Mouse (Mus musculus) forebrain, embryonic 12.5 days (tissue): ENCODE results near the gene Bcr. TPM values are rescaled to one million over a fixed set of nuclear protein-coding genes. Genes with fewer than 3 reads are reported as not detected.

Source experiments
- ATAC-seq: fragments of 200-750 bp; cut with Nextera tagmentation; 2 replicates; pipeline ENCODE4 v1.8.0; 2017; ENCODE audit warnings: moderate TSS enrichment; ENCODE audit not compliant: low FRiP score
- H3K27ac ChIP-seq: fragments of 300-500 bp; sonication (generic); 2 replicates; pipeline ENCODE4 v1.5.1; 2016; ENCODE audit warnings: mild to moderate bottlenecking
- H3K27me3 ChIP-seq: fragments of 300-500 bp; sonication (generic); 2 replicates; pipeline ENCODE4 v1.6.1; 2016; ENCODE audit warnings: mild to moderate bottlenecking
- H3K36me3 ChIP-seq: fragments of 300-500 bp; sonication (generic); replicated peaks from 2 replicates; pipeline ENCODE4 v1.6.1; 2016; ENCODE audit warnings: mild to moderate bottlenecking
- H3K4me1 ChIP-seq: fragments of 300-500 bp; sonication (generic); 2 replicates; pipeline ENCODE4 v1.6.1; 2016
- H3K4me2 ChIP-seq: fragments of 300-500 bp; sonication (generic); 2 replicates; pipeline ENCODE4 v1.6.1; 2016; ENCODE audit warnings: mild to moderate bottlenecking, moderate library complexity
- H3K4me3 ChIP-seq: fragments of 300-500 bp; sonication (generic); replicated peaks from 2 replicates; pipeline ENCODE4 v1.5.1; 2016; ENCODE audit warnings: mild to moderate bottlenecking
- H3K9ac ChIP-seq: fragments of 300-500 bp; sonication (generic); 2 replicates; pipeline ENCODE4 v1.6.1; 2016; ENCODE audit warnings: mild to moderate bottlenecking
- H3K9me3 ChIP-seq: fragments of 300-500 bp; sonication (generic); 2 replicates; pipeline ENCODE4 v1.6.1; 2016
- WGBS: fragments of 180-500 bp; shearing (Covaris S2); methylation state at CpG from one replicate; pipeline ENCODE4 v1.1.7; 2016; 5-methylcytosine and 5-hydroxymethylcytosine counted together
- polyA plus RNA-seq: library from polyadenylated mRNA; unstranded; fragments of >200 nt; fragmentation: Nextera tagmentation; extraction: Ambion mirVana; gene quantifications from 2 replicates; pipeline ENCODE4 v1.2.1, GENCODE M21; 2016

Gene Bcr
- polyA plus RNA-seq, 1 experiment from 2014 or later, result 11.5 TPM

DNA sequence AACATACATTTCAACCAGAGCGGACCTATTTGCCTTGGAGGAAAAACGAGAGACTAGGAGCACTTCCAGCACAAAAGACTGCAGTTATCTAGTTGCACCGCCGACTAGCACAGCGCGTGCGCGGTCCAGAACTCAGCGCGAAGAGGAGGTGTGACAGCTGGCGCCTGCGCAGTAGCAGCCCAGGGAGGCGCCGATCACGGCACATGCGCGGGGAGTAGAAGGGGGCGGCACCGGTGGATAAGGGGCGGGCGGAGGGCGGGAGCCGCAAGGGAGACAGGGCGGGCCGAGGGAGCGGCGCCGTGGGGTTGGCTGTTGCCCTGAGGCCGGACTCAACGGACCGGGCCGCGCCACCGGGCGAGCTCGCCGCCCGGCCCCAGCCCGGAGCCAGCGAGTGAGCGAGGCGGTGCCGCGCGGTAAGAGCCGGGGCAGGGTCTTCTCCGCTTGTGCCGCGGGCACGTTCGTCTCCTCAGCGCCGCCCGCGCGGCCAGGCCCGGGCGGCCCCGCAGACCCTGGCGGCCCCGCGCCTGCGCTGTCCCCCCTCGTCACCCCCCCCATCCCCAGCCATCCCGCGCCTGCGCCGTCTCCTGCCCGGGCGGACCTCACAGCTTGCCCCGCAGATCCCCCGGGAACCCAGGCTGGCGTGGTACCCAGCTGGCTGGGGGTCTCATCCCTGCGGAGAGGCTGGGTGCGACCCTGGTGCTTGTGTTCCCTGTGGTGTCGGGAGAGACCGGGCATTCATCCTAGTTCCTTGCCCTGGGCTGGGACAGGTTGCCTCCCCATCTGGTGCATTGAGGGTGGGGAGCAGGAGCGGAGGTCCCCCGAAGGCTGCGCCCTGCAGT is 151.6 kb downstream of the Bcr start, which contains the start of gene Specc1l:
Specc1l (plus strand) TSS at position 267 of the 839 bp plus-strand sequence.
- peak within 1 kb of the TSS; percentile 99 for H3K27ac ChIP-seq
- no peaks in the 10 kb centered on the region for H3K9me3 ChIP-seq
- H3K4me2 ChIP-seq, result peak within 1 kb of the TSS; percentile 64
- WGBS, result under 1% methylated on average over 69 of the region's 80 CpGs
- H3K36me3 ChIP-seq, result no peaks in the 10 kb centered on the region; the same call in 1 of the 2 replicates
- H3K9ac ChIP-seq, result peak within 1 kb of the TSS; percentile 86
- peak; percentile 98 for ATAC-seq
- no peaks in the 10 kb centered on the region for H3K27me3 ChIP-seq
- peaks cover 15% of the 10 kb centered on the region for H3K4me1 ChIP-seq
- peak within 1 kb of the TSS; percentile 73 for H3K4me3 ChIP-seq

- H3K4me1 ChIP-seq, result peaks cover 15% of the 10 kb centered on the region
- H3K9ac ChIP-seq, result peak overlapping the region; percentile 86
- peak overlapping the region; percentile 99; the same call in 1 of the 2 replicates for H3K27ac ChIP-seq
- no peaks in the 10 kb centered on the region for H3K27me3 ChIP-seq
- 46% methylated on average over 7 of the region's 7 CpGs for WGBS
- H3K36me3 ChIP-seq, result no peaks in the 10 kb centered on the region; the same call in 1 of the 2 replicates
- peak overlapping the region; percentile 64 for H3K4me2 ChIP-seq
- peak overlapping the region; percentile 73 for H3K4me3 ChIP-seq
- H3K9me3 ChIP-seq, result no peaks in the 10 kb centered on the region
- ATAC-seq, result no peak
Measured at GRCm38 (mm10) chr10:75212981-75213380, 152.6 kb downstream of the Bcr start.

DNA sequence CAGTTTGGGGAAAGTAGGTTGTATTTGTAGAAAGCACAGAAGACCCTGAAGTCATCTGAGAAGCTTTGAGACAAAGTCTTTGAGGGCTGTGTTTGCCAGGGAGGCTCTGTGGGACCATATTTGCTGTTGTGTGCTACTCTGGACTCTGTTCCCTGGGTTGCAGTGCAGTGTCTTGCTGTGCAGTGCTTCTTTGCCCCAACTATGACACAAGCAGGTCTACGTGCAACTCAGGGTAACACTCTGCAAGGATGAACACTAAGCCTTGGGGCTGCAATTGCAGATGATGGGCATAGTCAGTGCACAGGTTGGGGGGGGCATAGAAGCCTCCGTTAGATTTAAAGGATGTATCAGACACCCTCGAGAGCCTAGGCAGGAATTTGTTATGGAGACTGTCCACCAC is 160.3 kb downstream of the Bcr start:
- H3K4me2 ChIP-seq, result no peak overlapping the region
- H3K9me3 ChIP-seq, result no peaks in the 10 kb centered on the region
- H3K27me3 ChIP-seq, result no peaks in the 10 kb centered on the region
- no peaks in the 10 kb centered on the region for H3K36me3 ChIP-seq
- H3K4me3 ChIP-seq, result no peak overlapping the region
- H3K27ac ChIP-seq, result no peak overlapping the region
- WGBS, result 91% methylated on average over 3 of the region's 3 CpGs
- H3K4me1 ChIP-seq, result 0 out of 2 replicates have a peak, but pooled peaks cover 2% of the 10 kb centered on the region
- H3K9ac ChIP-seq, result no peak overlapping the region
- no peak for ATAC-seq

DNA sequence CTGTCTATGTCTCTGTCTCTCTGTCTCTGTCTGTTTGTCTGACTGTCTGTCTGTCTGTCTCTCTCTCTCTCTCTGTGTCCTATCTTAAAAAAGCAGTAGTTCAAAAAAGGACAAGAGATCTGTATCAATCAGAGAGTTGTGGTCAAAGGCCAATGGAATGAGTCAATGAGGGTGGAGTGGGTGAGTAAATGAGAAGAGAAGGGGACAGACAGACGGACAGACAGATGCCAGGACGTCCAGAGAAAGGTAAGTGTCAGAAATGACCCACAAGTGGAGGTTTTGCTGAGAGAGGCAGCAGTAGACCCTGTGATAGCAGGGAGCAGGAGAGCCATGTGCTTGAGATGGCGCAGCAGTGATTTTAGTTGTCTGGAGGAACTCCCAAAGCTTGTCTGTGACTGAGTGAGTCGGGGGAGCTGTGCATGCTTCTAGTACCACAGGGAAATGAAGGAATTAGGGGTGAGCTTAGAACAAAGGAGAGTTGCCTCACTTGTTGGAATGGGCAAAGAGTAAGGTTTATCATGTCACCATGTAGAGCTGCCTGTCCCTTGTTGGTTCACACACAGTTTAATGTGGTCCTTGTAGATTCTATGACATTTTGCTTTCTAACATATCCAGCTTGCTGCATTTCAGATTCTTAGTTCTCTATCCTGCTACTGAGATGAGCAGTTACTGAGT is 161.7 kb downstream of the Bcr start:
- no peak overlapping the region for H3K4me3 ChIP-seq
- H3K27ac ChIP-seq, result no peak overlapping the region
- no peak for ATAC-seq
- 71% methylated on average over 4 of the region's 4 CpGs for WGBS
- H3K9ac ChIP-seq, result no peak overlapping the region
- H3K36me3 ChIP-seq, result no peaks in the 10 kb centered on the region
- no peaks in the 10 kb centered on the region for H3K9me3 ChIP-seq
- no peaks in the 10 kb centered on the region for H3K27me3 ChIP-seq
- 0 out of 2 replicates have a peak, but pooled peaks cover 2% of the 10 kb centered on the region for H3K4me1 ChIP-seq
- no peak overlapping the region for H3K4me2 ChIP-seq

GRCm38 (mm10) chr10:75222611-75222998 is 162.2 kb downstream of the Bcr start:
- Histone ChIP-seq H3K4me3 (no peak overlapping the region), H3K27me3 (no peaks in the 10 kb centered on the region), H3K4me1 (0 out of 2 replicates have a peak, but pooled peaks cover 2% of the 10 kb centered on the region), H3K27ac (no peak overlapping the region), H3K9ac (no peak overlapping the region), H3K36me3 (no peaks in the 10 kb centered on the region), H3K4me2 (no peak overlapping the region), H3K9me3 (no peaks in the 10 kb centered on the region)
- ATAC-seq, result no peak
- WGBS, result 83% methylated on average over 5 of the region's 5 CpGs

DNA sequence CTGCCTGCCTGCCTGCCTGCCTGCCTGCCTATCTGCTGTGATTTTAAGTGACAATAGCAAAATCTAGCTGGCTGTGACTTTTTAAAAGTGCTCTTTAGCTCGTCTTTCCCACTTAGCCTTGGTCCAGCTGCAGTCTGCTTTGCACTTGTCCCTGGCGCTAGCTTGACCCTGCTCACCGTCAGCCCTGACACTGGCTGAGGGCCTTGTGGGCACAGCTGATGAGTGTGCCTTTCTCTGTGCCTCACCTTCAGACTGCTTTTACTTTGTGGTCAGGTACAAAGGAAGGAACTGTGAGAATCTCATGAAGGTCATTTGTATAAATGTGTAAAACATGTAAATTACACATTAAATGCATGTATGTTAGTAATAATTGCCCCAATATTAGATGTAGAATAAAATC is 163.8 kb downstream of the Bcr start:
- 73% methylated on average over 3 of the region's 3 CpGs for WGBS
- no peak overlapping the region for H3K4me3 ChIP-seq
- H3K9ac ChIP-seq, result no peak overlapping the region
- H3K36me3 ChIP-seq, result no peaks in the 10 kb centered on the region
- no peaks in the 10 kb centered on the region for H3K9me3 ChIP-seq
- no peaks in the 10 kb centered on the region for H3K27me3 ChIP-seq
- H3K4me1 ChIP-seq, result 0 out of 2 replicates have a peak, but pooled peaks cover 2% of the 10 kb centered on the region
- H3K27ac ChIP-seq, result no peak overlapping the region
- no peak for ATAC-seq
- H3K4me2 ChIP-seq, result no peak overlapping the region

- Histone ChIP-seq H3K9ac (no peak overlapping the region), H3K27ac (no peak overlapping the region), H3K27me3 (no peaks in the 10 kb centered on the region), H3K4me3 (no peak overlapping the region), H3K4me2 (no peak overlapping the region), H3K36me3 (no peaks in the 10 kb centered on the region), H3K9me3 (no peaks in the 10 kb centered on the region), H3K4me1 (0 out of 2 replicates have a peak, but pooled peaks cover 2% of the 10 kb centered on the region)
- no CpG with 5 or more reads among the region's 2 CpGs for WGBS
- no peak for ATAC-seq
Measured at GRCm38 (mm10) chr10:75224630-75225029, 164.2 kb downstream of the Bcr start.

GRCm38 (mm10) chr10:75227381-75227780 is 167.0 kb downstream of the Bcr start:
- no peaks in the 10 kb centered on the region for H3K27me3 ChIP-seq
- H3K4me1 ChIP-seq, result no peaks in the 10 kb centered on the region
- no peak overlapping the region for H3K4me2 ChIP-seq
- 97% methylated on average over 3 of the region's 3 CpGs for WGBS
- H3K27ac ChIP-seq, result no peak overlapping the region
- no peaks in the 10 kb centered on the region for H3K9me3 ChIP-seq
- ATAC-seq, result no peak
- H3K9ac ChIP-seq, result no peak overlapping the region
- H3K4me3 ChIP-seq, result no peak overlapping the region
- H3K36me3 ChIP-seq, result peaks cover 14% of the 10 kb centered on the region

DNA sequence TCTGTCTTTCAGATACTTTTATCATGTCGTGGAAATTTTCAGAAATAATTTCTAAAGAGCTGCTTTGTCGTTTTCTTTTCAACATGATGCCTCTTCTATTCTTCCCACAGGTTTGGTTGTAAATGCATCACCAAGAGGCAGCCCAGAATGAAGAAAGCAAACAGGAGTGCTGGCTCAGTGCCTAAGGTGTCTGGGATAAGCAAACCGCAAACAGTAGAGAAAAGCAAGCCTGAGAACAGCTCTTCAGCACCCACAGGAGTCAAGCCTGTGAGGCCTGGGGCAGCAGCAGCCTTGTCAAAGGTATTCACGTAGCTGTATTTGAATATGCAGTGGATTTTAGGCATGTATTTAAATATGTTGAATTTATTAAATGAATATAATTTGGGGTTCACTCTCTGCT is 170.2 kb downstream of the Bcr start:
- Histone ChIP-seq H3K9me3 (no peaks in the 10 kb centered on the region), H3K4me3 (no peak overlapping the region), H3K36me3 (peaks cover 19% of the 10 kb centered on the region), H3K4me2 (no peak overlapping the region), H3K27ac (no peak overlapping the region), H3K27me3 (no peaks in the 10 kb centered on the region), H3K9ac (no peak overlapping the region), H3K4me1 (no peaks in the 10 kb centered on the region)
- WGBS, result 88% methylated on average over 4 of the region's 4 CpGs
- no peak for ATAC-seq

- H3K9me3 ChIP-seq, result no peaks in the 10 kb centered on the region
- no peaks in the 10 kb centered on the region for H3K27me3 ChIP-seq
- no peaks in the 10 kb centered on the region for H3K4me1 ChIP-seq
- no peak overlapping the region for H3K27ac ChIP-seq
- H3K4me2 ChIP-seq, result no peak overlapping the region
- H3K4me3 ChIP-seq, result no peak overlapping the region
- H3K36me3 ChIP-seq, result peaks cover 19% of the 10 kb centered on the region
- no peak overlapping the region for H3K9ac ChIP-seq
- WGBS, result 71% methylated on average over 1 of the region's 1 CpGs
- ATAC-seq, result no peak
Measured at GRCm38 (mm10) chr10:75231876-75232275, 171.5 kb downstream of the Bcr start.

DNA sequence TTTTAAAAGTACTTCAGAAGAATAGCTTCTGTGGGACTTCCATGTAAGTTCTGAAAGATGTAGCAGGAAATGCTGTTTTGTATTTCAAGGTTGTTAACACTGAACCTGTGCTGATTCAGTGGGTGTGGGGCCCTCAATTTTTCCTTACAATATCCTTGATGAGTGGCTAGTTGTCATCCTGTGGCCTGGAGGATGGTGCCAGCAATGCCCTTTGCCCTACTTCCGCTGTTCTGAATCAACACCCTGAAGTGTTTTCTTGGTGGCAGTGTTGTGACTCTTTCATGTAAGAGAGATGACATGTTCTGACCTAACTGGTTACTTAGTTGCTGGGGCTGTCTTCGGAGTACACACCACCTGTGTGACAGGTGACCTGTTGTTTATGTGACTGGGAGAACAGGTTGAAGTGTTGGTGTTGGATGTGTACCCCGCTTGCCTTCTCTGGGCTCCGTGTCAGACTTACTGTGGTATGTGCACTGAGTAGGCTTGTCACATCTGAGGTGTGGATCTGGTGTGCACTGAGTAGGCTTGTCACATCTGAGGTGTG is 172.3 kb downstream of the Bcr start:
- no peak overlapping the region for H3K4me2 ChIP-seq
- H3K27ac ChIP-seq, result no peak overlapping the region
- no peaks in the 10 kb centered on the region for H3K27me3 ChIP-seq
- H3K4me3 ChIP-seq, result no peak overlapping the region
- no peak for ATAC-seq
- peaks cover 19% of the 10 kb centered on the region for H3K36me3 ChIP-seq
- H3K9ac ChIP-seq, result no peak overlapping the region
- no peaks in the 10 kb centered on the region for H3K9me3 ChIP-seq
- WGBS, result 93% methylated on average over 4 of the region's 4 CpGs
- H3K4me1 ChIP-seq, result no peaks in the 10 kb centered on the region

DNA sequence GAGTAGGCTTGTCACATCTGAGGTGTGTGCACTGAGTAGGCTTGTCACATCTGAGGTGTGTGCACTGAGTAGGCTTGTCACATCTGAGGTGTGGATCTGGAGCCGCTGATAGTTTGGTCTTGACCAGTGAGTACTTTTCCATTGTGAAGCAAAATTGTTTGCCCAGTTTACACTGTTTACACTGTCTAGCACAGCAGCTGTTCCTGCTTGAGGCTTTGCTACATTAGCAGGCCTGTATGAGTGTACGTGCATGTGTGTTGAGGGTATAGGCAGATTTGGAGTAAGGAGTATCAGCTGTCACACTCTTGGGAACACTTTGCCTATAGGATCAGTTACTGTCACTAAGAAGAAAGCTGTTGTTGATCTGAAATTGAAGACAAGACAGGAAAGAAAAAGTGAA is 173.1 kb downstream of the Bcr start:
- no peak for ATAC-seq
- H3K9ac ChIP-seq, result no peak overlapping the region
- no peaks in the 10 kb centered on the region for H3K4me1 ChIP-seq
- no peak overlapping the region for H3K4me3 ChIP-seq
- H3K27me3 ChIP-seq, result no peaks in the 10 kb centered on the region
- 85% methylated on average over 2 of the region's 2 CpGs for WGBS
- no peak overlapping the region for H3K4me2 ChIP-seq
- H3K27ac ChIP-seq, result no peak overlapping the region
- peaks cover 24% of the 10 kb centered on the region for H3K36me3 ChIP-seq
- no peaks in the 10 kb centered on the region for H3K9me3 ChIP-seq
